Mouse (Mus musculus) testis, adult 2 months (tissue): ENCODE data around the gene Nos1ap. TPM values are rescaled to one million over a fixed set of nuclear protein-coding genes. Genes with fewer than 3 reads are reported as not detected.

Experiments used
- H3K27ac ChIP-seq: fragments of 200-500 bp; 2 replicates; pipeline ENCODE4 v1.5.1; 2012; ENCODE audit warnings: low read depth, low read length; ENCODE audit not compliant: control insufficient read depth, insufficient read depth
- H3K27me3 ChIP-seq: fragments of 200-500 bp; 2 replicates; pipeline ENCODE4 v1.6.1; 2012; ENCODE audit warnings: mild to moderate bottlenecking, low read length, moderate library complexity; ENCODE audit not compliant: control insufficient read depth, insufficient read depth
- H3K36me3 ChIP-seq: fragments of 200-500 bp; 2 replicates; pipeline ENCODE4 v1.6.1; 2012; ENCODE audit warnings: mild to moderate bottlenecking, low read length; ENCODE audit not compliant: control insufficient read depth, insufficient read depth
- H3K4me1 ChIP-seq: fragments of 200-500 bp; 2 replicates; pipeline ENCODE4 v1.6.1; 2012; ENCODE audit warnings: low read length; ENCODE audit not compliant: control insufficient read depth, insufficient read depth
- H3K4me3 ChIP-seq: fragments of 200-500 bp; 2 replicates; pipeline ENCODE4 v1.5.1; 2012; ENCODE audit warnings: low read depth, mild to moderate bottlenecking, low read length, moderate library complexity, mixed read lengths; ENCODE audit not compliant: control insufficient read depth
- CTCF ChIP-seq: fragments of 200-500 bp; IDR thresholded peaks from 2 replicates; pipeline ENCODE4 v1.5.1; 2012; ENCODE audit warnings: low read depth, mild to moderate bottlenecking, inconsistent platforms, low read length, moderate library complexity; ENCODE audit not compliant: control insufficient read depth, insufficient read depth, insufficient replicate concordance
- POLR2A ChIP-seq: fragments of 200-500 bp; IDR thresholded peaks from 2 replicates; pipeline ENCODE4 v1.6.1; 2012; ENCODE audit warnings: low read depth, mild to moderate bottlenecking, inconsistent platforms, low read length, moderate library complexity; ENCODE audit not compliant: control insufficient read depth
- polyA plus RNA-seq: library from polyadenylated mRNA; depleted of rRNA; stranded (reverse); fragments of >200 nt; gene quantifications from 2 replicates; pipeline ENCODE4 v1.2.3, GENCODE M21; 2012

Nos1ap gene
- polyA plus RNA-seq, 1 experiment = 2.1 TPM

- H3K27me3 ChIP-seq = no peaks in the 10 kb centered on the region
- TF ChIP-seq POLR2A (no peak), CTCF (no peak)
- no peak overlapping the region for H3K27ac ChIP-seq
- no peak overlapping the region for H3K4me3 ChIP-seq
- H3K4me1 ChIP-seq = peaks cover 2% of the 10 kb centered on the region; the same call in 1 of the 2 replicates
- no peaks in the 10 kb centered on the region for H3K36me3 ChIP-seq
These were observed 190.8 kb downstream of the Nos1ap start for GRCm38 (mm10) chr1:170398866-170399265.

GRCm38 (mm10) chr1:170395101-170395500 is 194.6 kb downstream of the Nos1ap start:
- H3K27me3 ChIP-seq = no peaks in the 10 kb centered on the region
- no peak overlapping the region for H3K4me3 ChIP-seq
- H3K27ac ChIP-seq = no peak overlapping the region
- no peaks in the 10 kb centered on the region for H3K36me3 ChIP-seq
- H3K4me1 ChIP-seq = peaks cover 2% of the 10 kb centered on the region; the same call in 1 of the 2 replicates
- TF ChIP-seq POLR2A = no peak
- no peak for TF ChIP-seq CTCF

- TF ChIP-seq POLR2A = no peak
- no peak for TF ChIP-seq CTCF
- Histone ChIP-seq H3K27me3 (no peaks in the 10 kb centered on the region), H3K27ac (no peak overlapping the region), H3K4me1 (peaks cover 2% of the 10 kb centered on the region; the same call in 1 of the 2 replicates), H3K4me3 (no peak overlapping the region), H3K36me3 (no peaks in the 10 kb centered on the region)
These were observed 195.0 kb downstream of the Nos1ap start for GRCm38 (mm10) chr1:170394641-170395040.

- TF ChIP-seq POLR2A (no peak), CTCF (no peak)
- H3K27me3 ChIP-seq = no peaks in the 10 kb centered on the region
- H3K27ac ChIP-seq = no peak overlapping the region
These were observed 196.6 kb downstream of the Nos1ap start for GRCm38 (mm10) chr1:170392771-170393728.

GRCm38 (mm10) chr1:170387180-170387912 is 202.3 kb downstream of the Nos1ap start:
- TF ChIP-seq CTCF = no peak
- TF ChIP-seq POLR2A = no peak
- Histone ChIP-seq H3K4me1 (no peaks in the 10 kb centered on the region), H3K4me3 (no peak overlapping the region), H3K36me3 (no peaks in the 10 kb centered on the region), H3K27me3 (no peaks in the 10 kb centered on the region), H3K27ac (no peak overlapping the region)

More at GRCm38 (mm10) chr1:170392771-170393728, 196.6 kb downstream of the Nos1ap start:
- H3K4me3 ChIP-seq = no peak overlapping the region
- H3K4me1 ChIP-seq = peaks cover 2% of the 10 kb centered on the region; the same call in 1 of the 2 replicates
- no peaks in the 10 kb centered on the region for H3K36me3 ChIP-seq

GRCm38 (mm10) chr1:170385416-170385815 is 204.2 kb downstream of the Nos1ap start:
- H3K4me3 ChIP-seq = no peak overlapping the region
- no peaks in the 10 kb centered on the region for H3K36me3 ChIP-seq
- no peaks in the 10 kb centered on the region for H3K4me1 ChIP-seq
- H3K27me3 ChIP-seq = no peaks in the 10 kb centered on the region
- no peak overlapping the region for H3K27ac ChIP-seq
- TF ChIP-seq CTCF = no peak
- TF ChIP-seq POLR2A = no peak

GRCm38 (mm10) chr1:170383530-170383929 is 206.1 kb downstream of the Nos1ap start:
- no peak overlapping the region for H3K4me3 ChIP-seq
- H3K36me3 ChIP-seq = no peaks in the 10 kb centered on the region
- no peaks in the 10 kb centered on the region for H3K27me3 ChIP-seq
- H3K27ac ChIP-seq = no peak overlapping the region
- no peaks in the 10 kb centered on the region for H3K4me1 ChIP-seq
- TF ChIP-seq CTCF = no peak
- TF ChIP-seq POLR2A = no peak
